Comparison of ENCODE assay signal across 23 mouse cellular contexts in the genomic region with DNA sequence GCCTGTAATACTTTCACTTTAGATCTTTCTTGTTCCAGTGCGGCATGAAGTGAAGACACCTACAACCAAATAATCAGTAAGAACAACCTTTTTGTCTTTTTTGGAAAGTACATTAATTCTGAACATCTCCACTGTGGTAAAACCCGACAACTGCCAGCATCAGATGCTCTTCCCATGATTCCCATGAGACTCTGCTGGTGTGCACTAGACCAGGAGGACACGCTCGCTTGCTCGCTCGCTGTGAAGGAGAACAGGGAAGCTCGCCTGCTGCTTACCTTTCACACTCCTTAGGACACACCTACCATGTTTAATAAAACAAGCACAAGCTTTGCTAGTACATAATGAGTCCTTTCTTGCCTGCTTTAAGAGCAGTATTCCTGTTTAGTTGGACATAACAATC.
"Had no signal": no experiment of that assay in that cellular context is flagged by ENCODE, and none has a peak within 500 bp of the region (broad histone marks: within the 10 kb centered on the region; RNA-seq: fewer than 3 reads in every experiment).

No protein-coding gene starts in this region.

- DNase-seq: gastrocnemius, postnatal 14 days; gastrocnemius, postnatal 36 days; heart, adult 2 months; heart, postnatal 14 days; heart, postnatal 36 days; kidney, adult 11 months; kidney, adult 2 months; kidney, adult 9 months; kidney, postnatal 25 days; kidney, postnatal 4 days; liver had no signal

- H3K4me2 ChIP-seq: heart, embryonic 12.5 days; hindbrain, embryonic 13.5 days; hindbrain, embryonic 15.5 days; kidney, embryonic 15.5 days; limb, embryonic 12.5 days; liver, embryonic 11.5 days had no signal

- H3K9ac ChIP-seq: heart, embryonic 12.5 days; hindbrain, embryonic 13.5 days; hindbrain, embryonic 15.5 days; kidney, embryonic 15.5 days; limb, embryonic 12.5 days had no signal

- H3K27me3 ChIP-seq: heart, embryonic 12.5 days; hindbrain, embryonic 13.5 days; hindbrain, embryonic 15.5 days; kidney, embryonic 15.5 days; limb, embryonic 12.5 days had no signal

- H3K27ac ChIP-seq: heart, adult 2 months; hindbrain, embryonic 13.5 days; hindbrain, embryonic 15.5 days; hindbrain, postnatal 0 days; kidney, embryonic 15.5 days; kidney, postnatal 0 days; layer of hippocampus, adult 2 months; left cerebral cortex, adult 2 months; limb, embryonic 10.5 days; limb, embryonic 12.5 days had no signal

- H3K4me1 ChIP-seq: heart, embryonic 12.5 days; hindbrain, embryonic 13.5 days; hindbrain, embryonic 15.5 days; kidney, embryonic 15.5 days; limb, embryonic 10.5 days; limb, embryonic 12.5 days had no signal

- ATAC-seq: hindbrain, postnatal 0 days; intestine, embryonic 16.5 days had no signal

- H3K9me3 ChIP-seq: heart, embryonic 12.5 days; hindbrain, embryonic 13.5 days; hindbrain, embryonic 15.5 days; kidney, embryonic 15.5 days; limb, embryonic 10.5 days; limb, embryonic 12.5 days had no signal

- H3K4me3 ChIP-seq: heart, adult 2 months; heart, embryonic 12.5 days; hindbrain, embryonic 13.5 days; hindbrain, embryonic 15.5 days; kidney, embryonic 15.5 days; layer of hippocampus, adult 2 months; left cerebral cortex, adult 2 months; limb, embryonic 10.5 days; limb, embryonic 12.5 days had no signal
